Mouse (Mus musculus): ENCODE measurements around the gene Vasn.

Vasn gene

GRCm38 (mm10) chr16:4639831-4640237 is at the start of gene Vasn, which contains the start of gene Dnaja3:
Gene Vasn (plus strand): TSS chr16:4639941.
Gene Dnaja3 (plus strand): TSS chr16:4639989.
- in situ Hi-C loops (cut with MboI) = no loop called here

GRCm38 (mm10) chr16:4590236-4590635 is 49.5 kb upstream of the Vasn start:
- in situ Hi-C loops (cut with MboI) = no loop called here

- in situ Hi-C loops (cut with MboI) = no loop called here
Measured at GRCm38 (mm10) chr16:4592909-4593875, 46.5 kb upstream of the Vasn start.

GRCm38 (mm10) chr16:4593971-4594813 is 45.5 kb upstream of the Vasn start, which contains the start of gene Glis2:
Gene Glis2 (plus strand): TSS chr16:4594713.
- in situ Hi-C loops (cut with MboI) = no loop called here

- in situ Hi-C loops (cut with MboI) = no loop called here
Measured at GRCm38 (mm10) chr16:4594814-4595526, 44.8 kb upstream of the Vasn start.

- in situ Hi-C loops (cut with MboI) = no loop called here
Measured at GRCm38 (mm10) chr16:4595527-4595963, 44.2 kb upstream of the Vasn start.

- in situ Hi-C loops (cut with MboI) = no loop called here
Measured at GRCm38 (mm10) chr16:4596141-4596728, 43.5 kb upstream of the Vasn start.

- in situ Hi-C loops (cut with MboI) = no loop called here
Measured at GRCm38 (mm10) chr16:4596836-4597235, 42.9 kb upstream of the Vasn start.

- in situ Hi-C loops (cut with MboI) = no loop called here
Measured at GRCm38 (mm10) chr16:4597296-4597695, 42.4 kb upstream of the Vasn start.

- in situ Hi-C loops (cut with MboI) = no loop called here
Measured at GRCm38 (mm10) chr16:4598041-4598440, 41.7 kb upstream of the Vasn start.

GRCm38 (mm10) chr16:4598891-4599543 is 40.7 kb upstream of the Vasn start:
- in situ Hi-C loops (cut with MboI) = no loop called here

- in situ Hi-C loops (cut with MboI) = no loop called here
Measured at GRCm38 (mm10) chr16:4599616-4600015, 40.1 kb upstream of the Vasn start.

- in situ Hi-C loops (cut with MboI) = no loop called here
Measured at GRCm38 (mm10) chr16:4600701-4601310, 38.9 kb upstream of the Vasn start.

GRCm38 (mm10) chr16:4602189-4602588 is 37.6 kb upstream of the Vasn start:
- in situ Hi-C loops (cut with MboI) = no loop called here

- in situ Hi-C loops (cut with MboI) = no loop called here
Measured at GRCm38 (mm10) chr16:4602766-4603452, 36.8 kb upstream of the Vasn start.

- in situ Hi-C loops (cut with MboI) = no loop called here
Measured at GRCm38 (mm10) chr16:4603453-4603837, 36.3 kb upstream of the Vasn start.

- in situ Hi-C loops (cut with MboI) = no loop called here
Measured at GRCm38 (mm10) chr16:4604293-4604837, 35.4 kb upstream of the Vasn start.

GRCm38 (mm10) chr16:4605514-4606131 is 34.1 kb upstream of the Vasn start:
- in situ Hi-C loops (cut with MboI) = no loop called here
